Mouse (Mus musculus) liver, adult 2 months (tissue): ENCODE results near the gene Sgms1.

Experiments
- CTCF ChIP-seq: fragments of 200-500 bp; IDR thresholded peaks from 2 replicates; pipeline ENCODE4 v1.5.1; 2011; ENCODE audit warnings: low read depth, low read length, control low read depth
- POLR2A ChIP-seq: fragments of 200-500 bp; IDR thresholded peaks from 2 replicates; pipeline ENCODE4 v1.6.1; 2011; ENCODE audit warnings: low read length, control low read depth; ENCODE audit not compliant: insufficient read depth; ENCODE audit errors: extremely low read depth

DNA sequence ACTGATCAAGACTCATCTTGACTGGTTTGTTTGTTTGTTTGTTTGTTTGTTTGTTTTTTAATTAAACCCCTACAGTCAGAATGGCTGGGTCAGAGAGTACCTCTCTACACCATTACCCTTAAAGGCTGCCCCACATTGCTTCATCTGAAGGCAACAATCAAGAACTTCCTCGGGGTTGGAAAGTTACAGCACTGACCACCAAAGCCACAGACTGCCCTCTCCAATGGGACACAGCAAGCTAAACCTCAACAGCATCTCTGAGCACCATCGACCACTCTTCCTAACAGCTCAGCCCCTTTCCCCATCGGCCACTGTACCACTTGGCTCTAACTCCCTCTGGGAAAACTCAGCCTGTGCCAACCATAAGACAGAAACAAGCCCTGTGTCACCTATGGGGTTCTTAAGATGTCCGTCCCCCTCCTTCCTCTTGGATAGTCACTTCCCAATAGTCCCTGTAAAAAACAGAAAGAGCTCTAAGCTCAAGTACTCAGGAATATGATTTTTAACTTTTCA is 14.0 kb downstream of the Sgms1 start:
- no peak for TF ChIP-seq CTCF
- no peak for TF ChIP-seq POLR2A
